Mouse (Mus musculus) lung, postnatal 14 days (tissue): ENCODE data around the gene B4galnt2.

ENCODE experiments used
- DNase-seq: peaks from one replicate; pipeline ENCODE4 v3.0.0; 2021

The B4galnt2 gene

DNA sequence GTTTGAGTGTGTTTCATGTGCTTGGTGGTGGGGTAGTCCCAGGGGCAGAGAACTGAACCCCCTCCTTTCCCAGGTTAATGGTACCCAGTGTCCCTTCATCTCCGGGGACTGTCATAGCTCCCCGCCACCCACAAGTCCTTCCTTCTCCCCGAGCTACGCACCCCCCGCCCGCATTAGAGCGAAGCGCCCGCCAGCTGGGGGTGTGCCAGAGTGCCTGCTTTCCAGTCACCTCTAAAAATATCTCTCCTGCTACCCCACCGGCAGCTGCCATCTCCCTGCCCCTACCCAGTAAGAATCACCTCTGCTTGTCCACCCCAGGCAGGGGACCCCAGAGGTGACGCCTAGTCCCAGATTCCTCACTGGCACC is 89.8 kb downstream of the B4galnt2 start:
- DNase-seq, result peak; percentile 70

DNA sequence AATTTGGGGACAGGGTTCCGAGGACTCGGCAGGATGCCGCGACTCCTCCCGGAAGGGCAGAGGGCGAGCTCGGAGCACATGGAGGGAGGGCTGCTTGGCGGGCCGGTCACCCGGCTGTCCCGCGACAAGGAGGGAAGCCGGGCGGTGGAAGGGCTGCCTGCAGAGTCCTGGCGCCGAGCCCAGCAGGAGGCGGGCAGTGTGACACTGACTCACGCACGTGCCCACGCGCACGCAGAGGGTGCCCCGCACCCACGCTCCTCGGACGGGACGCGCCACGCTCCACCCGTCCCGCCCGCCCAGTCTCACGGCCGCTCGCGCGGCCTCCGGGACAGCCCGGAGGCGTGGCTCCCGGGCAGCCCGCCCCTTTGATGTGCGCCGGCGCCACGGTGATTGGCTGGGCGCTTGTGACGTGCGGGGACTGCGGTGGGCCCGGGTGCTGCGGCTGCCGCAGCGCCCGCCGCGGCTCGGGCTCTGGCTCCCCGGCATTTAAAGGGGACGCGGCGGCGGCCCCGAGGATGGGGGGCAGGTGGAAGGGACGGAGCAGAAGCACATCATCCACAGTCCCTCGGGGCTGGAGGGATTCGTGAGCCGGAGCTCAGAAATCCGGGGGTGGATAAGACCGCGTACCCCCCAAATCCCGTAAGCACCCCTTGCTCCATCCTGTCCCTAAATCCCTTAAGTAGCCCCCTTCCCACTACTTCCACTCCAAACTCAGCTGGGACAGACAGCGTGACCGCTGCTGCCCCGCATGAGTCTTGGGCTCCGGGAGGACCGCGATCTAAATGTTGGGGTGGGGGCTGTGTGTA is 90.4 kb downstream of the B4galnt2 start, which contains the start of gene Phospho1:
Gene Phospho1, plus strand, starts transcription at position 429 of the 806 bp plus-strand sequence.
- peak; percentile 93 for DNase-seq

DNA sequence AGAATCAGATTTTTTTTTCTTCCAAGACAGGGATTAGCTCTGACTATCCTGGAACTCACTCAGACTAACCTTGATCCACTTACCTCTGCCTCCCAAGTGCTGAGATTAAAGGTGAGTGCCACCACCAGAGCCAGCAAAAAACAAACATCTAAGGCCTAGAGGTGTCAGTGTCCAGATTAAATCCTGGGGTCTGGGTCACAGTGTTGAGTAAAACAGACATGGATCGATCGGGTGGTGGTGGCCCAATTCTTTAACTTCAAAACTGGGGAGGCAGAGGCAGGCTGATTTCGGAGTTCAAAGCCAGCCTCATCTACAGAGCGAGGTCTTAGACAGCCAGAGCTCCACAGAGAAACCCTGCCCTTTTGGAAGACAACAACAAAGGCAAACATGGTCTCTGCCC is 92.3 kb downstream of the B4galnt2 start:
- DNase-seq, result no peak

DNA sequence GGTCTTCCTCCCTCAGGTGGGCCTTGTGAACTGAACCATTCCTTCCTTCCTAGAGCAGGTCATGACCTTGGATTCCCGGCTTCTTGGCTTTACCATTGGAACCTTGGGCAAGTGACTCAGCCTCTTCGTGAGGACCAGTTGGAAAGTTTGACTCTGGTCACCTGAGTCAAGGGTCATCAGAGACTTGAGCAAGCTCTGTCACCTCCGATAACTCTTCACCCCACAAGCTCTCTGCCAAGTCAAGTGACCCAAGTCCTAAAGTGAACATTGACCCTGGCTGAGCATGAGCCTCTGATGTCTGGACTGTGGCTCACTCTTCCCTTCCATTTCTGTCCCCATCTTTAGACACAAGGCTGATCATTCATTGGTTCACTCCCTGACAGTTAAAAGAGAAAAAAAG is 93.2 kb downstream of the B4galnt2 start:
- no peak for DNase-seq

DNA sequence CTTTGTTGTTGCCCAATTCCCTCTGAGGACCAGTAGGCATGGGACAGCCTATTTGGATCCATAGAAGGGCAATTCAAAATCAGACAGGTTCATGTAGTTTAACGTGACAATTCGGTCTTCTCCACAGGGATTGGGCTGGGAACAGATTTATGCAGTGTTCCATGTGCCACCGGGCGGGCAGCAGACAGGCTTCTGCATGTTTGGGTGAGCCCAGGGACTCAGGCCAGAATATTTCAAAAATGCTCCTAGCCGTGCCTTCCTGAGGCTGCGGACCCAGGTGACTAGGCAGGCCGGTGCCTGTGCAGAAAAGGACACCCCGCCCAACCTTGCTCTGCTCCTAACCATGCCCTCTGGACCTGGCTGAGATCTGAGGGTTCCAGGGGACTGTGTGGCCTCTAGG is 95.6 kb downstream of the B4galnt2 start:
- DNase-seq, result no peak
